In the genomic region with DNA sequence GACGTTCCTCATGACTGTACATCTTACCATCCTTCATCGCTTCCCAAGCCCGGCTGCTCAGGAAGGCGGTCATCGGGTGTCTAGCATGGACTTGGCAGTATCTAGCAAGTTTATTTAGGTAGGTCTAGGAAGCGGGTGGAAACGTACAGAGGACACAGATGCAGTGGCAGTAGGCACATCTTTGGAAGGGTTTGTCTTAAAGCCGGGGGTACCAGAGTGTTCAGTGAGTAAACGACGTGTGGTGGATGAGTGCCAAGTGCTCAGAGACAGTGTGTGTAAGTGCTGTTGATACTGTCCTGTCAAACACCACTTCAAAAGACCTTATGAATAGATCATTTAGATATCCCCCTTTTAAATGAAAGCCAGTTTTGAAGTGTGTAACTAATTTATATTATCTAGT, we compare ENCODE assay signal across 9 mouse cellular contexts. TPM values are rescaled to one million over a fixed set of nuclear protein-coding genes. Genes with fewer than 3 reads are reported as not detected.
DNase-seq lines count a peak whose midpoint lies in the region; ATAC-seq and TF ChIP-seq lines count a peak whose summit lies in the region.
"Had no signal": no experiment of that assay in that cellular context is flagged by ENCODE, and none has a peak within 500 bp of the region (broad histone marks: within the 10 kb centered on the region; RNA-seq: fewer than 3 reads in every experiment).

No protein-coding gene starts in this region.

- peak overlapping the region; percentile 87; the same call in 1 of the 2 replicates for H3K27ac ChIP-seq in heart, embryonic 10.5 days
- H3K27ac ChIP-seq in heart, postnatal 0 days (ENCODE audit: low read depth) = no peak overlapping the region
- H3K27ac ChIP-seq in macrophage = peak overlapping the region; percentile 56

- peaks cover 42% of the 10 kb centered on the region for H3K36me3 ChIP-seq in heart, embryonic 10.5 days
- peaks cover 41% of the 10 kb centered on the region for H3K36me3 ChIP-seq in heart, postnatal 0 days (replicated peaks; ENCODE audit: control insufficient read depth, insufficient read depth, low read length)
- H3K36me3 ChIP-seq in macrophage (ENCODE audit: inconsistent target) = peaks cover 39% of the 10 kb centered on the region

- peak; percentile 74 for DNase-seq in heart, embryonic 10.5 days (ENCODE audit: low spot score)
- no peak for DNase-seq in heart, postnatal 25 days (ENCODE audit: low spot score)
- no peak for DNase-seq in heart, postnatal 0 days (ENCODE audit: low spot score)
- DNase-seq in spleen, postnatal 36 days (ENCODE audit: low spot score in 2 of 2) = no peak
- no peak for DNase-seq in urinary bladder, postnatal 10 days (ENCODE audit: low spot score)
- no peak for DNase-seq in thymus, postnatal 25 days

- H3K27me3 ChIP-seq in heart, embryonic 10.5 days (ENCODE audit: insufficient read depth, poor library complexity, severe bottlenecking) = no peaks in the 10 kb centered on the region
- no peaks in the 10 kb centered on the region for H3K27me3 ChIP-seq in heart, postnatal 0 days (ENCODE audit: control insufficient read depth, insufficient read depth, low read length)

- ATAC-seq in activated CD4-positive, CD25-positive, alpha-beta regulatory T cell, adult 4 months = peak; percentile 15
- no peak; the same call in 1 of the 2 replicates for ATAC-seq in heart, postnatal 0 days (ENCODE audit: insufficient read depth, low read depth)

- H3K9me3 ChIP-seq in heart, embryonic 10.5 days = no peaks in the 10 kb centered on the region
- H3K9me3 ChIP-seq in heart, postnatal 0 days (replicated peaks; ENCODE audit: control insufficient read depth, low read length) = no peaks in the 10 kb centered on the region
- H3K9me3 ChIP-seq: G1E had no signal

- no peak for TF ChIP-seq EP300 in heart, postnatal 0 days (IDR thresholded peaks at IDR 0.05; ENCODE audit: low read depth)

- 43% methylated on average over 10 of the region's 10 CpGs for WGBS in heart, embryonic 10.5 days
- WGBS in heart, postnatal 0 days = 21% methylated on average over 10 of the region's 10 CpGs
- 62% methylated on average over 8 of the region's 10 CpGs for whole genome bisulfite sequencing in macrophage (ENCODE audit: missing documents)

- intact Hi-C loops in heart, postnatal 25 days (cut with DNase I) = loop anchor here (5.0 kb wide), 1 partner anchor 120 kb away; the partner anchor contains the start of gene Mfsd1

- peak overlapping the region; percentile 72 for H3K9ac ChIP-seq in heart, postnatal 0 days (replicated peaks; ENCODE audit: low read depth, low read length)

- H3K79me2 ChIP-seq in macrophage (ENCODE audit: inconsistent target) = peaks cover 11% of the 10 kb centered on the region; the same call in 1 of the 2 replicates

- peaks cover 15% of the 10 kb centered on the region; the same call in 1 of the 2 replicates for H3K4me1 ChIP-seq in heart, embryonic 10.5 days
- H3K4me1 ChIP-seq in heart, postnatal 0 days (ENCODE audit: control insufficient read depth, insufficient read depth) = peaks cover 5% of the 10 kb centered on the region; the same call in 1 of the 2 replicates

- peak overlapping the region; percentile 74 for H3K4me3 ChIP-seq in heart, embryonic 10.5 days
- H3K4me3 ChIP-seq in heart, postnatal 0 days (ENCODE audit: low read depth, low read length) = peak overlapping the region; percentile 80
- H3K4me3 ChIP-seq in macrophage (ENCODE audit: inconsistent target) = peak overlapping the region; percentile 75

- TF ChIP-seq CTCF in heart, postnatal 0 days (IDR thresholded peaks at IDR 0.05; ENCODE audit: low read depth) = no peak

- peak overlapping the region; percentile 95 for H3K4me2 ChIP-seq in heart, postnatal 0 days (ENCODE audit: low read depth, low read length)

RNA-seq across cellular contexts. Expression of gene Lxn, which starts 1.1 kb away (rescaled TPM):
- polyA plus RNA-seq in heart, embryonic 10.5 days (2016; fragmentation: Nextera tagmentation; extraction: Ambion mirVana) = 50.5 and 62.0 TPM in 2 replicates
- 1 to 10 TPM; 6.5 TPM for total RNA-seq in heart, postnatal 25 days (2021)
- 100 to 1,000 TPM in 1 of 2 experiments, 10 to 100 TPM in 1; 79.7 to 111 TPM for polyA plus RNA-seq in activated CD4-positive, CD25-positive, alpha-beta regulatory T cell, adult 4 months (2017; shearing (Covaris generic))
- 10.2 and 22.5 TPM in 2 replicates for total RNA-seq in heart, postnatal 0 days (2014; rRNA removed; ENCODE audit: low replicate concordance)
- polyA plus RNA-seq in heart, postnatal 0 days (2015; fragmentation: Nextera tagmentation; extraction: Ambion mirVana) = 44.1 and 47.2 TPM in 2 replicates
- total RNA-seq in macrophage (2018; cell fraction: chromatin; rRNA removed) = 10 to 100 TPM in 1 of 26 experiments, 1 to 10 TPM in 25; 1.3 to 13.1 (median 3.9) TPM
- total RNA-seq in macrophage (2018; cell fraction: cytosol; rRNA removed) = 10 to 100 TPM; 25.4 to 43.5 (median 34.8) TPM
- total RNA-seq in macrophage (2018; cell fraction: nucleus; rRNA removed) = 10 to 100 TPM in 7 of 26 experiments, 1 to 10 TPM in 19; 3.1 to 12.3 (median 7.4) TPM
- polyA plus RNA-seq in macrophage (2018) = 36.6 to 58.6 TPM (median 40.3 TPM) in 3 replicates

RNA-seq across cellular contexts. Expression of gene Gfm1, which starts 32.7 kb away (rescaled TPM):
- 86.5 and 121 TPM in 2 replicates for polyA plus RNA-seq in heart, embryonic 10.5 days (2016; fragmentation: Nextera tagmentation; extraction: Ambion mirVana)
- total RNA-seq in heart, postnatal 25 days (2021) = 100 to 1,000 TPM; 226 to 229 TPM
- polyA plus RNA-seq in activated CD4-positive, CD25-positive, alpha-beta regulatory T cell, adult 4 months (2017; shearing (Covaris generic)) = 10 to 100 TPM; 36.4 to 47.3 TPM
- total RNA-seq in heart, postnatal 0 days (2014; rRNA removed; ENCODE audit: low replicate concordance) = 118 and 147 TPM in 2 replicates
- 120 and 134 TPM in 2 replicates for polyA plus RNA-seq in heart, postnatal 0 days (2015; fragmentation: Nextera tagmentation; extraction: Ambion mirVana)
- 10 to 100 TPM in 24 of 26 experiments, 1 to 10 TPM in 2; 9.1 to 53.1 (median 35.0) TPM for total RNA-seq in macrophage (2018; cell fraction: chromatin; rRNA removed)
- total RNA-seq in macrophage (2018; cell fraction: cytosol; rRNA removed) = 10 to 100 TPM; 19.2 to 37.2 (median 28.1) TPM
- total RNA-seq in macrophage (2018; cell fraction: nucleus; rRNA removed) = 10 to 100 TPM; 12.1 to 48.2 (median 27.0) TPM
- 23.5 to 52.4 TPM (median 43.2 TPM) in 3 replicates for polyA plus RNA-seq in macrophage (2018)

RNA-seq across cellular contexts. Expression of gene Rarres1, which starts 52.7 kb away (rescaled TPM):
- polyA plus RNA-seq in heart, embryonic 10.5 days (2016; fragmentation: Nextera tagmentation; extraction: Ambion mirVana) = 1.4 and 2.4 TPM in 2 replicates
- total RNA-seq in heart, postnatal 25 days (2021) = under 1 TPM; 0.53 to 0.62 TPM
- under 1 TPM in 1 of 2 experiments, not detected in 1; 0.33 TPM for polyA plus RNA-seq in activated CD4-positive, CD25-positive, alpha-beta regulatory T cell, adult 4 months (2017; shearing (Covaris generic))
- 3.6 and 4.0 TPM in 2 replicates for total RNA-seq in heart, postnatal 0 days (2014; rRNA removed; ENCODE audit: low replicate concordance)
- 1.1 and 1.3 TPM in 2 replicates for polyA plus RNA-seq in heart, postnatal 0 days (2015; fragmentation: Nextera tagmentation; extraction: Ambion mirVana)
- under 1 TPM in 1 of 26 experiments, not detected in 25; 0.70 TPM for total RNA-seq in macrophage (2018; cell fraction: chromatin; rRNA removed)
- total RNA-seq in macrophage (2018; cell fraction: cytosol; rRNA removed) = 1 to 10 TPM in 4 of 26 experiments, under 1 TPM in 17, not detected in 5; 0.10 to 1.2 (median 0.62) TPM
- under 1 TPM in 2 of 26 experiments, not detected in 24; 0.45 to 0.48 TPM for total RNA-seq in macrophage (2018; cell fraction: nucleus; rRNA removed)
- 0.62 to 1.8 TPM (median 0.96 TPM) in 3 replicates for polyA plus RNA-seq in macrophage (2018)
- polyA plus RNA-seq: G1E had no signal
